Mouse (Mus musculus) retina, adult 2 months (tissue): ENCODE measurements around the gene Apold1.

Experiments used
- DNase-seq: peaks from one replicate; pipeline ENCODE4 v3.0.0-alpha.2; 2012; ENCODE audit warnings: low read depth, low spot score

Gene Apold1

GRCm38 (mm10) chr6:135026755-135027154 lies 45.2 kb downstream of the Apold1 start:
- no peak for DNase-seq

GRCm38 (mm10) chr6:135029246-135029645 lies 47.7 kb downstream of the Apold1 start:
- no peak for DNase-seq
